Mouse (Mus musculus): ENCODE results near the gene Nhlrc4. TPM values are rescaled to one million over a fixed set of nuclear protein-coding genes. Genes with fewer than 3 reads are reported as not detected.

The Nhlrc4 gene
- polyA plus RNA-seq, 1 experiment from 2014 or later = not detected

DNA sequence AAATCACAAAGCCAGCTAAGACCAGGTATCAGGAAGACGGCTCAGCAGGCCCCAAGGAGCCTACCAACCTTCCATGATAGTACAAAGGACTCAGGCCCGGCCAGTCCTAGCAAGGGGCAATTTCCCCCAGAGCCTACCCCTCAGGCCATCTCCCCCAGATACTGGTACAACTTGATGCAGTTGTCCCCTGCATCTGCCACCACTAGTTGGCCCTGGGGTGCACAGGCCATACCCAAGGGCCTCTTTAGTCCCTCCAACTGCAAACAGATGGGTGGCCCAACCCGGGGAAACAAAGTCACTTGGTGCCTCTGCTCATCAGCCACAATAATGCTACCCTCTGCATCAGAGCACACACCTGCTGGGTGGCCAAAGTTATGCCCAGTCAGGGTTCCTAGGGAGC is 1.5 kb downstream of the Nhlrc4 start:
- Histone ChIP-seq H3K4me3 (replicated peaks; ENCODE audit: low read length) (no peak overlapping the region), H3K9me3 (ENCODE audit: control insufficient read depth, low read length) (no peaks in the 10 kb centered on the region), H3K9ac (no peak overlapping the region), H3K4me2 (replicated peaks) (no peak overlapping the region), H3K27me3 (ENCODE audit: control insufficient read depth, insufficient read depth, low read length) (no peaks in the 10 kb centered on the region), H3K36me3 (replicated peaks; ENCODE audit: control insufficient read depth, insufficient read depth) (no peaks in the 10 kb centered on the region), H3K4me1 (replicated peaks; ENCODE audit: control insufficient read depth, insufficient read depth, low read length) (peaks cover 17% of the 10 kb centered on the region), H3K27ac (no peak overlapping the region)
- ATAC-seq (ENCODE audit: low FRiP score) (no peak), DNase-seq (ENCODE audit: low spot score) (no peak)
- WGBS = 89% methylated on average over 3 of the region's 3 CpGs

GRCm38 (mm10) chr17:25942597-25943151 is 2.1 kb downstream of the Nhlrc4 start:
- no peaks in the 10 kb centered on the region for H3K27me3 ChIP-seq (ENCODE audit: control insufficient read depth, insufficient read depth, low read length)
- 95% methylated on average over 2 of the region's 2 CpGs for WGBS
- H3K9ac ChIP-seq = no peak overlapping the region
- peaks cover 17% of the 10 kb centered on the region for H3K4me1 ChIP-seq (replicated peaks; ENCODE audit: control insufficient read depth, insufficient read depth, low read length)
- H3K9me3 ChIP-seq (ENCODE audit: control insufficient read depth, low read length) = no peaks in the 10 kb centered on the region
- no peak overlapping the region for H3K27ac ChIP-seq
- DNase-seq (ENCODE audit: low spot score) (no peak), ATAC-seq (ENCODE audit: low FRiP score) (no peak)
- no peak overlapping the region for H3K4me2 ChIP-seq (replicated peaks)
- no peaks in the 10 kb centered on the region for H3K36me3 ChIP-seq (replicated peaks; ENCODE audit: control insufficient read depth, insufficient read depth)
- no peak overlapping the region for H3K4me3 ChIP-seq (replicated peaks; ENCODE audit: low read length)

- Histone ChIP-seq H3K9me3 (ENCODE audit: control insufficient read depth, low read length) (no peaks in the 10 kb centered on the region), H3K9ac (peak overlapping the region; percentile 83), H3K27me3 (ENCODE audit: control insufficient read depth, insufficient read depth, low read length) (no peaks in the 10 kb centered on the region), H3K36me3 (replicated peaks; ENCODE audit: control insufficient read depth, insufficient read depth) (peaks cover 5% of the 10 kb centered on the region), H3K4me3 (replicated peaks; ENCODE audit: low read length) (peak overlapping the region; percentile 66), H3K4me2 (replicated peaks) (peak overlapping the region; percentile 81), H3K4me1 (replicated peaks; ENCODE audit: control insufficient read depth, insufficient read depth, low read length) (peaks cover 17% of the 10 kb centered on the region), H3K27ac (peak overlapping the region; percentile 81)
- WGBS = 3% methylated on average over 54 of the region's 54 CpGs
- DNase-seq (ENCODE audit: low spot score) (peak; percentile 75), ATAC-seq (ENCODE audit: low FRiP score) (peak; percentile 80; the same call in 1 of the 2 replicates)
These were observed 3.1 kb downstream of the Nhlrc4 start for GRCm38 (mm10) chr17:25941511-25942241.

DNA sequence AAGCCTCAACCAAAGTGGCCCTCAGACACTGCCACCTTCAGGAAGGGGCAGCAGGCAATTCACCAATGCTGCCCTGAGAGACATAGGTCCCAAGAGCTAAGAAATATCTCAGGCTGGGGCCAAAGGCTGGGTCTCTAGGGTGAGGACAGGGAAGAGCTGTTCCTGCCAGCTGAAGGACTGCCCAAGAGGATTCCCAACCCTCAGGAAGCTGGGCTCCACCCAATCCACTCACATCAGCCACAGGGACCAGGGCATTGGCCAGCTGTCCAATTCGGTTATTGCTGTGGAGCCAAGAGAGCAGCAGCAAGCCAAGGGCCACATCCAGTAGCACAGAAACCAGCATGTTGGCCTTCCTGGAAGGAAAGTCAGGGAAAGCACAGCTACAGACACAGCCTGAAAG is 10.2 kb downstream of the Nhlrc4 start:
- Histone ChIP-seq H3K4me1 (replicated peaks; ENCODE audit: control insufficient read depth, insufficient read depth, low read length) (no peaks in the 10 kb centered on the region), H3K27ac (no peak overlapping the region), H3K9me3 (ENCODE audit: control insufficient read depth, low read length) (no peaks in the 10 kb centered on the region), H3K4me3 (replicated peaks; ENCODE audit: low read length) (no peak overlapping the region), H3K27me3 (ENCODE audit: control insufficient read depth, insufficient read depth, low read length) (no peaks in the 10 kb centered on the region), H3K9ac (no peak overlapping the region), H3K36me3 (replicated peaks; ENCODE audit: control insufficient read depth, insufficient read depth) (peaks cover 59% of the 10 kb centered on the region), H3K4me2 (replicated peaks) (no peak overlapping the region)
- WGBS = 100% methylated on average over 1 of the region's 1 CpGs
- no peak for DNase-seq (ENCODE audit: low spot score)
- no peak for ATAC-seq (ENCODE audit: low FRiP score)

DNA sequence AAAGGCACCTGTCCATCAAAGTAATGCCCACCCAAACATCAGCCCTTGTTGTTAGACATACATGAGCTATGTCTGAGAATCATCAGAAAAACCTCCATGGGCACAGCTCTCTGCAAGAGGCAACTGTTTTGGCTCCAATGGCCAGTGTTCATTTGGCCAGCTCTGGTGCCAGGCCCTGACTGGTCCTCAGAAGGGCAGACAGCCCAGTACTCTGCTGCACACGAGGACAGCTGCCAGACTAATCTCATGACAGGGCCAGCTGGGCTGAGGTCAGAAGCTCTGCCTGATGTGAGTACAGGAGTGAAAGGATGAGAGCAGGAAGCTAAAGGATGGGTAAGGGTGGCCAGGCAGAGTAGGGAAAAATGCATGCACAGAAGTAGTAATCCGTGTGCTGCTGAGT is 19.4 kb downstream of the Nhlrc4 start:
- Histone ChIP-seq H3K27me3 (ENCODE audit: control insufficient read depth, insufficient read depth, low read length) (no peaks in the 10 kb centered on the region), H3K9ac (no peak overlapping the region), H3K9me3 (ENCODE audit: control insufficient read depth, low read length) (no peaks in the 10 kb centered on the region), H3K4me2 (replicated peaks) (no peak overlapping the region), H3K4me3 (replicated peaks; ENCODE audit: low read length) (no peak overlapping the region), H3K4me1 (replicated peaks; ENCODE audit: control insufficient read depth, insufficient read depth, low read length) (peaks cover 4% of the 10 kb centered on the region; the same call in 1 of the 2 replicates), H3K27ac (no peak overlapping the region), H3K36me3 (replicated peaks; ENCODE audit: control insufficient read depth, insufficient read depth) (peaks cover 40% of the 10 kb centered on the region)
- 90% methylated on average over 2 of the region's 2 CpGs for WGBS
- DNase-seq (ENCODE audit: low spot score) = no peak
- ATAC-seq (ENCODE audit: low FRiP score) = no peak

- no peak overlapping the region for H3K4me3 ChIP-seq (replicated peaks; ENCODE audit: low read length)
- H3K4me1 ChIP-seq (replicated peaks; ENCODE audit: control insufficient read depth, insufficient read depth, low read length) = peaks cover 21% of the 10 kb centered on the region
- no peak for DNase-seq (ENCODE audit: low spot score)
- no peak overlapping the region for H3K27ac ChIP-seq
- H3K36me3 ChIP-seq (replicated peaks; ENCODE audit: control insufficient read depth, insufficient read depth) = peaks cover 15% of the 10 kb centered on the region
- 75% methylated on average over 5 of the region's 5 CpGs for WGBS
- H3K9me3 ChIP-seq (ENCODE audit: control insufficient read depth, low read length) = no peaks in the 10 kb centered on the region
- H3K4me2 ChIP-seq (replicated peaks) = no peak overlapping the region
- no peaks in the 10 kb centered on the region for H3K27me3 ChIP-seq (ENCODE audit: control insufficient read depth, insufficient read depth, low read length)
- no peak overlapping the region for H3K9ac ChIP-seq
- no peak for ATAC-seq (ENCODE audit: low FRiP score)
These were observed 22.6 kb downstream of the Nhlrc4 start for GRCm38 (mm10) chr17:25922120-25922519.

DNA sequence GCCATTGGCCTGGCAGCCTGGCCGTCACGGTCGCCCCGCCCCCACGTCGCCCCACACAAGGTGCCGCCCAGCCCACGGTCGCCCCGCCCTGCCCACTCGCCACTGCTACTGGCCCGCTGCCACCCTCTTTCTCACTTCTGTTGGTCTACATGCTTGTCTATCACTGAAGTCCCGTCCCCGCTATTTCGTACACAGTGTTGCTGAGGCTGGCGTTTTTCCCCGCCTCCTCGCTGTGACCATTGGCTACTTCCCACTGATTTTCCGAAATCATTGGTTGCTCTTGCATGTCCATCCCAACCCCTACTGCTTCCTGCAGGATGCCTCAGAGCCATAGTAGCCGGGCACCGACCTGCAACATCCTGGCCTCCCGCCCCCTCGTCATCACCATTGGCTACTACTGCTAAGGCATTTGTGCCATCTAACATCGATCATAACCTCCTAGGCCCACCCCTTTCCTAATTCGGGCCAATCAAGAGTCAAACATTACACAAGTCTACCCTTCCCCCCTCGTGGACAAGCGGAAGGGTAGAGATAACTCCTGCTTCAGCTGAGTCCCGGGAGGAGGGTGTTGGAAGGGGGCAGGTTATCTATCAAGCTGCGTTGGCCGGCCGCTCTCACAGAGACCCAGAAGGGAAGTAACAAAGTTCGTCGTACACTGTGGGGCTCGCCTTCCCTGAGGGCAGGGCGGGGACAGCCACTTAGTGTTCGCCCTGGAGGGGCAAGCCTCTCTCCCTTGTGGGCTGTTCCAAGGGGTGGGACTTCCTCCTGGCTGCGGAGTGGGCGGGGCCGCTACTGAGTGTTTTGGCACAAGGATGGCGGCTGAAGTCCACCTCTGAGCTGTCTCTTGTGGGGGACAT is 24.7 kb downstream of the Nhlrc4 start:
- 0% methylated on average over 37 of the region's 40 CpGs for WGBS
- peak; percentile 99 for DNase-seq (ENCODE audit: low spot score)
- H3K4me1 ChIP-seq (replicated peaks; ENCODE audit: control insufficient read depth, insufficient read depth, low read length) = peaks cover 21% of the 10 kb centered on the region
- H3K36me3 ChIP-seq (replicated peaks; ENCODE audit: control insufficient read depth, insufficient read depth) = no peaks in the 10 kb centered on the region
- H3K9me3 ChIP-seq (ENCODE audit: control insufficient read depth, low read length) = no peaks in the 10 kb centered on the region
- no peaks in the 10 kb centered on the region for H3K27me3 ChIP-seq (ENCODE audit: control insufficient read depth, insufficient read depth, low read length)
- ATAC-seq (ENCODE audit: low FRiP score) = peak; percentile 99
- peak overlapping the region; percentile 89 for H3K27ac ChIP-seq
- peak overlapping the region; percentile 98 for H3K4me3 ChIP-seq (replicated peaks; ENCODE audit: low read length)
- peak overlapping the region; percentile 87 for H3K4me2 ChIP-seq (replicated peaks)
- H3K9ac ChIP-seq = peak overlapping the region; percentile 60

GRCm38 (mm10) chr17:25919144-25919785 is 25.5 kb downstream of the Nhlrc4 start, which contains the start of gene Rab40c:
Gene Rab40c, minus strand, starts transcription at chr17:25919727.
- H3K9me3 ChIP-seq (ENCODE audit: control insufficient read depth, low read length) = no peaks in the 10 kb centered on the region
- WGBS = under 1% methylated on average over 73 of the region's 78 CpGs
- peaks cover 21% of the 10 kb centered on the region for H3K4me1 ChIP-seq (replicated peaks; ENCODE audit: control insufficient read depth, insufficient read depth, low read length)
- H3K27ac ChIP-seq = peak within 1 kb of the TSS; percentile 89
- no peaks in the 10 kb centered on the region for H3K27me3 ChIP-seq (ENCODE audit: control insufficient read depth, insufficient read depth, low read length)
- DNase-seq (ENCODE audit: low spot score) = peak; percentile 32
- peak within 1 kb of the TSS; percentile 87 for H3K4me2 ChIP-seq (replicated peaks)
- ATAC-seq (ENCODE audit: low FRiP score) = no peak
- H3K36me3 ChIP-seq (replicated peaks; ENCODE audit: control insufficient read depth, insufficient read depth) = no peaks in the 10 kb centered on the region
- peak within 1 kb of the TSS; percentile 92 for H3K9ac ChIP-seq
- H3K4me3 ChIP-seq (replicated peaks; ENCODE audit: low read length) = peak within 1 kb of the TSS; percentile 98
